ENCODE assay signal across 8 mouse cellular contexts in the genomic region with DNA sequence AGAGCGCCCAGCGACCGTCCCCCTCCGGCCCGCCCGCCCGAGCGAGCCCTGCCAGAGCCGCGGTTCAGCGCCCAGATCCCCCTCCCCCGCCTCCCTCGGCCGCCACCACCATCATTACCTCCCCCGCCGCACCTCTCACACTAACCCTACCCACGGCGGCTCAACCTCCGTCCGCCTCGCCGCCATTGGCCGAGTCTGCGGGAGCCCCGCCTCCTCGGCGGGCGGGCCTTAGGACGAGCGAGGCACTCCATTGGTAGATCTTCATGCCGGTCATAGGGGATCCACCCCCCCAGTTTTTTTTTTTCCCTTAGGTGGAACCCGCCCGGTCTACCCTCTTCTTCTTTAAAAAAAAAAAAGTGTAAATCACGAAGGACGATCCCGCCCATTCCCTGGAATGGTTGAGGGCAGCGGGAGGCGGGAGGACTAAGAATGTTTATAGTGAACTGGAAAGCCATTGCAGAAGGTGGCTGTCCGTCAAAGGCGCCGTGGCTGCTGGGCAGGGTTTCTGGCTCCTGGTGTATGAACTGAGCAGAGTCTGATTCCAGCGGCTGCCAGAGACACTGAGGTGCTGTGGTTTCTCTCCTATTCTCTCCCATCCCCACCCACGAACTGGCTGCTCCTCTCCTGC. TPM values are rescaled to one million over a fixed set of nuclear protein-coding genes. Genes with fewer than 3 reads are reported as not detected.
DNase-seq lines count a peak whose midpoint lies in the region; ATAC-seq and TF ChIP-seq lines count a peak whose summit lies in the region.

No protein-coding gene starts in this region.

- peak; percentile 91 to 95 for DNase-seq in gastrocnemius, adult 8-10 months (ENCODE audit: low spot score in 2 of 2)
- DNase-seq in hindlimb bud, embryonic 11.5 days (ENCODE audit: extremely low spot score, low read depth, low spot score), result peak; percentile 89
- DNase-seq in left cerebral cortex, adult 8-10 months (ENCODE audit: low spot score in 2 of 2), result peak; percentile 91 to 95
- peak; percentile 97 to 98 for DNase-seq in right cerebral cortex, postnatal 10 days (ENCODE audit: low spot score in 2 of 2)
- peak; percentile 92 for DNase-seq in urinary bladder, postnatal 25 days (ENCODE audit: low spot score)

- peak overlapping the region; percentile 17; the same call in 1 of the 2 replicates for H3K27ac ChIP-seq in cortical plate, adult 2 months (ENCODE audit: insufficient read depth, low read length)

- peaks cover 5% of the 10 kb centered on the region for H3K9me3 ChIP-seq in megakaryocyte, embryonic 14.5 days

- peaks cover 4% of the 10 kb centered on the region for H3K4me1 ChIP-seq in cortical plate, adult 2 months (ENCODE audit: control insufficient read depth, insufficient read depth, low read length)
- peaks cover 20% of the 10 kb centered on the region for H3K4me1 ChIP-seq in megakaryocyte, embryonic 14.5 days

- peaks cover 3% of the 10 kb centered on the region for H3K27me3 ChIP-seq in megakaryocyte, embryonic 14.5 days (replicated peaks)

- H3K36me3 ChIP-seq in megakaryocyte, embryonic 14.5 days (replicated peaks; ENCODE audit: low read length), result no peaks in the 10 kb centered on the region

- peak overlapping the region; percentile 36 for H3K4me3 ChIP-seq in cortical plate, adult 2 months (ENCODE audit: insufficient read depth, low read length)
- H3K4me3 ChIP-seq in megakaryocyte, embryonic 14.5 days (replicated peaks), result peak overlapping the region; percentile 94

- ATAC-seq in activated CD4-positive, CD25-positive, alpha-beta regulatory T cell, adult 4 months, result peak; percentile 100

- TF ChIP-seq CTCF in cortical plate, adult 2 months (IDR thresholded peaks at IDR 0.05; ENCODE audit: extremely low read depth, insufficient read depth, low read length), result no peak

- TF ChIP-seq POLR2A in cortical plate, adult 2 months (IDR thresholded peaks at IDR 0.05; ENCODE audit: extremely low read depth, insufficient read depth, low read length), result peak; percentile 97

RNA-seq across cellular contexts. Expression of gene Ehbp1, which starts 55.1 kb away (rescaled TPM):
- polyA plus RNA-seq in activated CD4-positive, CD25-positive, alpha-beta regulatory T cell, adult 4 months (2017; shearing (Covaris generic)), result 1 to 10 TPM; 1.7 TPM
- polyA plus RNA-seq in cortical plate, adult 2 months (2012; rRNA removed), result 26.4 and 28.9 TPM in 2 replicates
- total RNA-seq in gastrocnemius, adult 8-10 months (2022), result 10 to 100 TPM; 14.3 to 17.9 (median 15.2) TPM
- total RNA-seq in left cerebral cortex, adult 8-10 months (2022), result 10 to 100 TPM; 49.0 to 58.4 (median 53.7) TPM
- 0.10 TPM in 1 of 2 replicates, not detected in the other for polyA plus RNA-seq in megakaryocyte, embryonic 14.5 days (2012; ENCODE audit: insufficient read depth, low replicate concordance)

Comparison
In these comparisons a context has a peak if more than half of its experiments do, and no peak if none do; other contexts are left out.
1. Peak in every context shown above with its lines: DNase-seq, ATAC-seq, H3K4me3 ChIP-seq and H3K27ac ChIP-seq.
2. RNA of gene Ehbp1, which starts 55.1 kb away (polyA plus RNA-seq): 26.4 to 28.9 TPM in cortical plate, adult 2 months; 1.7 TPM in activated CD4-positive, CD25-positive, alpha-beta regulatory T cell, adult 4 months and 0.10 TPM in megakaryocyte, embryonic 14.5 days; every median in the first group is over 10 times any median in the second.